Mouse (Mus musculus) heart, postnatal 10 days (tissue): ENCODE results near the gene C8g. TPM values are rescaled to one million over a fixed set of nuclear protein-coding genes. Genes with fewer than 3 reads are reported as not detected.

Source experiments
- total RNA-seq, 2 experiments: library from RNA; stranded (reverse); gene quantifications; 2 replicates each; pipeline ENCODE4 v1.2.3; 2021

C8g gene
- total RNA-seq, 2 experiments from 2014 or later, result 0.52 to 0.53 TPM

Other genes with a start within 250 kb of the C8g start
- 10 to 100 TPM; 16.4 to 18.2 TPM for gene Tmem203, start 246.3 kb downstream of the C8g start, total RNA-seq
- gene Tprn, start 239.1 kb downstream of the C8g start, total RNA-seq, result 1 to 10 TPM; 5.0 to 7.5 TPM
- 10 to 100 TPM; 49.4 to 55.2 TPM for gene Ssna1, start 229.3 kb downstream of the C8g start, total RNA-seq
- 10 to 100 TPM; 48.6 to 54.0 TPM for gene Anapc2, start 229.2 kb downstream of the C8g start, total RNA-seq
- not detected for gene Tmem210, start 213.6 kb downstream of the C8g start, total RNA-seq
- not detected for gene Lrrc26, start 211.8 kb downstream of the C8g start, total RNA-seq
- not detected for gene Grin1, start 182.5 kb downstream of the C8g start, total RNA-seq
- gene Man1b1, start 169.4 kb downstream of the C8g start, total RNA-seq, result 10 to 100 TPM; 28.2 TPM
- 1 to 10 TPM; 3.6 to 3.8 TPM for gene Dpp7, start 145.4 kb downstream of the C8g start, total RNA-seq
- 1 to 10 TPM; 7.1 to 9.4 TPM for gene Uap1l1, start 136.0 kb downstream of the C8g start, total RNA-seq
- gene Sapcd2, start 129.4 kb downstream of the C8g start, total RNA-seq, result 1 to 10 TPM; 2.8 to 4.7 TPM
- 10 to 100 TPM; 14.9 to 17.2 TPM for gene Entpd2, start 105.8 kb downstream of the C8g start, total RNA-seq
- gene Npdc1, start 102.4 kb downstream of the C8g start, total RNA-seq, result 10 to 100 TPM; 37.9 to 39.7 TPM
- gene Fut7, start 78.5 kb downstream of the C8g start, total RNA-seq, result under 1 TPM in 1 of 2 experiments, not detected in 1; 0.12 TPM
- gene Abca2, start 73.0 kb downstream of the C8g start, total RNA-seq, result 10 to 100 TPM; 21.2 to 21.9 TPM
- 1 to 10 TPM; 3.3 to 3.7 TPM for gene Clic3, start 44.9 kb downstream of the C8g start, total RNA-seq
- 10 to 100 TPM; 33.3 to 39.5 TPM for gene Paxx, start 40.6 kb downstream of the C8g start, total RNA-seq
- gene Ptgds, start 31.7 kb downstream of the C8g start, total RNA-seq, result 100 to 1,000 TPM in 1 of 2 experiments, 10 to 100 TPM in 1; 75.1 to 110 TPM
- not detected for gene Lcn12, start 7.8 kb downstream of the C8g start, total RNA-seq
- gene Fbxw5, start 969 bp downstream of the C8g start, total RNA-seq, result 10 to 100 TPM; 93.1 to 93.4 TPM
- 10 to 100 TPM; 16.1 to 18.3 TPM for gene Traf2, start 45.2 kb upstream of the C8g start, total RNA-seq
- 100 to 1,000 TPM; 188 to 189 TPM for gene Edf1, start 56.1 kb upstream of the C8g start, total RNA-seq
- 1 to 10 TPM; 1.8 to 2.2 TPM for gene Mamdc4, start 73.1 kb upstream of the C8g start, total RNA-seq
- 100 to 1,000 TPM in 1 of 2 experiments, 10 to 100 TPM in 1; 93.8 to 101 TPM for gene Phpt1, start 73.5 kb upstream of the C8g start, total RNA-seq
- under 1 TPM; 0.10 to 0.12 TPM for gene Ajm1, start 80.0 kb upstream of the C8g start, total RNA-seq
- 10 to 100 TPM; 49.4 to 57.6 TPM for gene Rabl6, start 106.8 kb upstream of the C8g start, total RNA-seq
- gene Ccdc183, start 116.0 kb upstream of the C8g start, total RNA-seq, result not detected
- gene Tmem141, start 120.3 kb upstream of the C8g start, total RNA-seq, result 10 to 100 TPM; 22.1 to 24.6 TPM
- gene Fcna, start 126.3 kb upstream of the C8g start, total RNA-seq, result 1 to 10 TPM; 2.7 to 3.7 TPM
- 1 to 10 TPM in 1 of 2 experiments, under 1 TPM in 1; 0.99 to 1.0 TPM for gene Lcn8, start 151.4 kb upstream of the C8g start, total RNA-seq
- gene Lcn5, start 156.2 kb upstream of the C8g start, total RNA-seq, result not detected
- gene Lcn6, start 175.1 kb upstream of the C8g start, total RNA-seq, result not detected
- not detected for gene Lcn10, start 181.0 kb upstream of the C8g start, total RNA-seq
- not detected for gene Obp2a, start 198.3 kb upstream of the C8g start, total RNA-seq
- gene Bmyc, start 205.0 kb upstream of the C8g start, total RNA-seq, result 10 to 100 TPM; 14.6 to 15.6 TPM
- gene Obp2b, start 235.3 kb upstream of the C8g start, total RNA-seq, result not detected